Mouse (Mus musculus) forebrain, embryonic 11.5 days (tissue): ENCODE data around the gene Slc1a2. TPM values are rescaled to one million over a fixed set of nuclear protein-coding genes. Genes with fewer than 3 reads are reported as not detected.

Experiments used
- ATAC-seq: fragments of 200-750 bp; cut with Nextera tagmentation; replicated peaks from 2 replicates; pipeline ENCODE4 v1.8.0; 2017; ENCODE audit warnings: moderate TSS enrichment; ENCODE audit not compliant: low FRiP score
- DNase-seq: peaks from one replicate; pipeline ENCODE4 v3.0.0-alpha.2; 2017; ENCODE audit warnings: low spot score
- H3K27ac ChIP-seq: fragments of 300-500 bp; sonication (generic); 2 replicates; pipeline ENCODE4 v1.5.1; 2014; ENCODE audit warnings: low read depth, low read length
- H3K27me3 ChIP-seq: fragments of 300-500 bp; sonication (generic); 2 replicates; pipeline ENCODE4 v1.6.1; 2014; ENCODE audit warnings: mild to moderate bottlenecking, low read length, mixed read lengths; ENCODE audit not compliant: control insufficient read depth, insufficient read depth
- H3K36me3 ChIP-seq: fragments of 300-500 bp; sonication (generic); 2 replicates; pipeline ENCODE4 v1.6.1; 2014; ENCODE audit warnings: mild to moderate bottlenecking, low read length, moderate library complexity, mixed read lengths; ENCODE audit not compliant: control insufficient read depth, insufficient read depth
- H3K4me1 ChIP-seq: fragments of 300-500 bp; sonication (generic); replicated peaks from 2 replicates; pipeline ENCODE4 v1.6.1; 2014; ENCODE audit warnings: low read length, mixed read lengths; ENCODE audit not compliant: control insufficient read depth, insufficient read depth
- H3K4me2 ChIP-seq: fragments of 300-500 bp; sonication (generic); 2 replicates; pipeline ENCODE4 v1.6.1; 2014; ENCODE audit warnings: low read depth, mild to moderate bottlenecking, low read length, moderate library complexity, mixed read lengths; ENCODE audit not compliant: severe bottlenecking
- H3K4me3 ChIP-seq: fragments of 300-500 bp; sonication (generic); 2 replicates; pipeline ENCODE4 v1.5.1; 2014; ENCODE audit warnings: low read depth, low read length
- H3K9ac ChIP-seq: fragments of 300-500 bp; sonication (generic); 2 replicates; pipeline ENCODE4 v1.6.1; 2014; ENCODE audit warnings: low read length
- H3K9me3 ChIP-seq: fragments of 300-500 bp; sonication (generic); 2 replicates; pipeline ENCODE4 v1.6.1; 2016; ENCODE audit warnings: low read length, mixed read lengths; ENCODE audit not compliant: control insufficient read depth
- WGBS: fragments of 180-500 bp; shearing (Covaris S2); extraction: QIAGEN DNeasy Blood & Tissue Kit; methylation state at CpG from one replicate; pipeline ENCODE4 v1.1.7; 2014; 5-methylcytosine and 5-hydroxymethylcytosine counted together
- polyA plus RNA-seq: library from polyadenylated mRNA; unstranded; fragments of >200 nt; fragmentation: Nextera tagmentation; extraction: Ambion mirVana; gene quantifications from 2 replicates; pipeline ENCODE4 v1.2.1, GENCODE M21; 2014

The Slc1a2 gene
- polyA plus RNA-seq, 1 experiment from 2014 or later, result 7.7 TPM

GRCm38 (mm10) chr2:102658661-102659520, 432 bp downstream of the Slc1a2 start:
- peaks cover 2% of the 10 kb centered on the region; the same call in 1 of the 2 replicates for H3K27me3 ChIP-seq
- ATAC-seq (peak; percentile 62), DNase-seq (peak; percentile 86)
- peak overlapping the region; percentile 96 for H3K4me2 ChIP-seq
- peak overlapping the region; percentile 78 for H3K27ac ChIP-seq
- H3K9me3 ChIP-seq, result no peaks in the 10 kb centered on the region
- under 1% methylated on average over 79 of the region's 80 CpGs for WGBS
- peak overlapping the region; percentile 78 for H3K9ac ChIP-seq
- peak overlapping the region; percentile 68 for H3K4me3 ChIP-seq
- H3K4me1 ChIP-seq, result peaks cover 24% of the 10 kb centered on the region
- no peaks in the 10 kb centered on the region for H3K36me3 ChIP-seq

GRCm38 (mm10) chr2:102659521-102659830, 1.0 kb downstream of the Slc1a2 start:
- Histone ChIP-seq H3K4me2 (peak overlapping the region; percentile 96), H3K27me3 (peaks cover 2% of the 10 kb centered on the region; the same call in 1 of the 2 replicates), H3K36me3 (no peaks in the 10 kb centered on the region), H3K27ac (no peak overlapping the region), H3K4me1 (peaks cover 26% of the 10 kb centered on the region), H3K9me3 (no peaks in the 10 kb centered on the region), H3K4me3 (peak overlapping the region; percentile 68), H3K9ac (peak overlapping the region; percentile 78)
- WGBS, result 0% methylated on average over 10 of the region's 10 CpGs
- ATAC-seq, result peak; percentile 38; the same call in 1 of the 2 replicates
- peak; percentile 76 for DNase-seq

GRCm38 (mm10) chr2:102661052-102661451, 2.6 kb downstream of the Slc1a2 start:
- WGBS, result 55% methylated on average over 2 of the region's 2 CpGs
- ATAC-seq (no peak), DNase-seq (no peak)
- Histone ChIP-seq H3K36me3 (no peaks in the 10 kb centered on the region), H3K9ac (no peak overlapping the region), H3K4me3 (no peak overlapping the region), H3K27ac (no peak overlapping the region), H3K4me2 (no peak overlapping the region), H3K4me1 (peaks cover 26% of the 10 kb centered on the region), H3K9me3 (no peaks in the 10 kb centered on the region), H3K27me3 (peaks cover 2% of the 10 kb centered on the region; the same call in 1 of the 2 replicates)

GRCm38 (mm10) chr2:102662911-102663310, 4.5 kb downstream of the Slc1a2 start:
- H3K4me2 ChIP-seq, result peak overlapping the region; percentile 24; the same call in 1 of the 2 replicates
- H3K27me3 ChIP-seq, result peaks cover 2% of the 10 kb centered on the region; the same call in 1 of the 2 replicates
- H3K27ac ChIP-seq, result peak overlapping the region; percentile 48; the same call in 1 of the 2 replicates
- DNase-seq (no peak), ATAC-seq (no peak)
- no peak overlapping the region for H3K4me3 ChIP-seq
- 38% methylated on average over 9 of the region's 9 CpGs for WGBS
- H3K9ac ChIP-seq, result peak overlapping the region; percentile 31; the same call in 1 of the 2 replicates
- peaks cover 22% of the 10 kb centered on the region for H3K4me1 ChIP-seq
- no peaks in the 10 kb centered on the region for H3K9me3 ChIP-seq
- no peaks in the 10 kb centered on the region for H3K36me3 ChIP-seq

GRCm38 (mm10) chr2:102663339-102663738, 4.9 kb downstream of the Slc1a2 start:
- ATAC-seq (peak; percentile 31; the same call in 1 of the 2 replicates), DNase-seq (peak; percentile 52)
- WGBS, result 4% methylated on average over 6 of the region's 6 CpGs
- H3K4me3 ChIP-seq, result no peak overlapping the region
- peaks cover 22% of the 10 kb centered on the region for H3K4me1 ChIP-seq
- no peaks in the 10 kb centered on the region for H3K36me3 ChIP-seq
- no peaks in the 10 kb centered on the region for H3K9me3 ChIP-seq
- H3K27me3 ChIP-seq, result peaks cover 2% of the 10 kb centered on the region; the same call in 1 of the 2 replicates
- H3K9ac ChIP-seq, result peak overlapping the region; percentile 31; the same call in 1 of the 2 replicates
- peak overlapping the region; percentile 48; the same call in 1 of the 2 replicates for H3K27ac ChIP-seq
- H3K4me2 ChIP-seq, result peak overlapping the region; percentile 24; the same call in 1 of the 2 replicates

GRCm38 (mm10) chr2:102663865-102664264, 5.4 kb downstream of the Slc1a2 start:
- Histone ChIP-seq H3K27me3 (peaks cover 2% of the 10 kb centered on the region; the same call in 1 of the 2 replicates), H3K4me1 (peaks cover 22% of the 10 kb centered on the region), H3K9ac (no peak overlapping the region), H3K4me3 (no peak overlapping the region), H3K9me3 (no peaks in the 10 kb centered on the region), H3K4me2 (no peak overlapping the region), H3K27ac (peak overlapping the region; percentile 48; the same call in 1 of the 2 replicates), H3K36me3 (no peaks in the 10 kb centered on the region)
- 0 out of 2 replicates have a peak, but pooled peaks have one; percentile 29 for ATAC-seq
- 51% methylated on average over 3 of the region's 3 CpGs for WGBS
- DNase-seq, result no peak

GRCm38 (mm10) chr2:102667981-102668380, 9.5 kb downstream of the Slc1a2 start:
- H3K9ac ChIP-seq, result no peak overlapping the region
- DNase-seq (no peak), ATAC-seq (no peak)
- no peaks in the 10 kb centered on the region for H3K27me3 ChIP-seq
- no peaks in the 10 kb centered on the region for H3K9me3 ChIP-seq
- H3K4me1 ChIP-seq, result peaks cover 9% of the 10 kb centered on the region
- 89% methylated on average over 6 of the region's 6 CpGs for WGBS
- no peak overlapping the region for H3K27ac ChIP-seq
- H3K36me3 ChIP-seq, result no peaks in the 10 kb centered on the region
- H3K4me3 ChIP-seq, result no peak overlapping the region
- H3K4me2 ChIP-seq, result no peak overlapping the region

- Histone ChIP-seq H3K9me3 (no peaks in the 10 kb centered on the region), H3K4me2 (no peak overlapping the region), H3K4me1 (no peaks in the 10 kb centered on the region), H3K27me3 (no peaks in the 10 kb centered on the region), H3K27ac (no peak overlapping the region), H3K4me3 (no peak overlapping the region), H3K36me3 (no peaks in the 10 kb centered on the region), H3K9ac (no peak overlapping the region)
- ATAC-seq, result no peak
- no peak for DNase-seq
- 53% methylated on average over 6 of the region's 6 CpGs for WGBS
These were observed 11.1 kb downstream of the Slc1a2 start for GRCm38 (mm10) chr2:102669580-102669979.
